Mouse (Mus musculus) c-Kit-positive CD71-positive TER-119-positive erythroid progenitor cells, embryonic 14.5 days (primary cell): ENCODE results near the gene Chchd1.

ENCODE experiments used
- DNase-seq: peaks from one replicate; pipeline ENCODE4 v3.0.0-alpha.2; 2013; ENCODE audit warnings: low spot score

The Chchd1 gene

GRCm38 (mm10) chr14:20725660-20726339 is 23.0 kb downstream of the Chchd1 start:
- DNase-seq: peak; percentile 49

- DNase-seq: no peak
Measured at GRCm38 (mm10) chr14:20729871-20730270, 27.1 kb downstream of the Chchd1 start.

- DNase-seq: no peak
Measured at GRCm38 (mm10) chr14:20730853-20731602, 28.2 kb downstream of the Chchd1 start.

GRCm38 (mm10) chr14:20733041-20733951 is 30.5 kb downstream of the Chchd1 start:
- DNase-seq: peak; percentile 70

- peak; percentile 83 for DNase-seq
Measured at GRCm38 (mm10) chr14:20733952-20734774, 31.4 kb downstream of the Chchd1 start, which contains the start of gene Ndst2. TSS of gene Ndst2 (minus strand) at chr14:20734562.

- DNase-seq: no peak
Measured at GRCm38 (mm10) chr14:20735052-20735451, 32.2 kb downstream of the Chchd1 start.

GRCm38 (mm10) chr14:20735892-20736390 is 33.1 kb downstream of the Chchd1 start:
- DNase-seq: no peak

- DNase-seq: peak; percentile 60
Measured at GRCm38 (mm10) chr14:20737306-20737705, 34.5 kb downstream of the Chchd1 start.

GRCm38 (mm10) chr14:20738511-20738910 is 35.7 kb downstream of the Chchd1 start:
- no peak for DNase-seq

- DNase-seq: no peak
Measured at GRCm38 (mm10) chr14:20741301-20741700, 38.5 kb downstream of the Chchd1 start.

- DNase-seq: no peak
Measured at GRCm38 (mm10) chr14:20743614-20744013, 40.8 kb downstream of the Chchd1 start.

- no peak for DNase-seq
Measured at GRCm38 (mm10) chr14:20746935-20747334, 44.1 kb downstream of the Chchd1 start.

GRCm38 (mm10) chr14:20748388-20748787 is 45.6 kb downstream of the Chchd1 start:
- DNase-seq: no peak

- DNase-seq: no peak
Measured at GRCm38 (mm10) chr14:20749494-20750051, 46.8 kb downstream of the Chchd1 start.

- DNase-seq: no peak
Measured at GRCm38 (mm10) chr14:20750503-20750902, 47.7 kb downstream of the Chchd1 start.

- DNase-seq: no peak
Measured at GRCm38 (mm10) chr14:20753792-20754191, 51.0 kb downstream of the Chchd1 start.
